Mouse (Mus musculus) layer of hippocampus, adult 9-10 months (tissue): Measurements from ENCODE around the gene Cenpu.
A peak's percentile ranks its signal among the peaks of the same experiment; 100 is the strongest.

Experiments used
- DNase-seq: peaks from one replicate; pipeline ENCODE4 v3.0.0; 2022; ENCODE audit warnings: low spot score

Cenpu gene

DNA sequence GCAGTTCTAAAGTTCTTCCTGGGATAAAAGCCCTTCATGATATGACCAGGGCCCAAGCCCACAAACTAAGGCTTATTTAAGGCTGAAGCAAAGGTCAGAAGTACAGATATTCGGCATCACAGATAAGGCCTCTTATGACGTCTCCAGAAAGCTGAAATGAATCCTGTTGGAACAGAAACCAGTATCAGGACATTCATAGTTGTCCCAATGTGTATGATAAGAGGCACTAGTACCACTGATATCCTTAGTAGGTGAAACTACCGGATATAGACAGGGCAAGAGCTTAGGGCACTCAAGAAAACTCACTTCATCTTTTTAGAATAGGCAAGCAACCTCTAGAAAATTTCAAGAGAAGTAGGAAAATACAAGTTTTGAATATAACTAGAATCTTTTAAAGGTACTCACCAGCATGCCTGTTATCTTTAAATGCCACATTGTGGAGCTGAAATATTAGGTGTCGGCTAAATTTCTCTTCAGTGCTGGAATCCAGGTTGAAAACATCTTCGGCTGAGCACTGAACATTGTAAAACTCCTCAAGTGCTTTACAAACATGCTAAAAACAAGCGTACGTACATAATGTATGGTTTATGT, 47.6 kb downstream of the Cenpu start:
- no peak for DNase-seq

DNA sequence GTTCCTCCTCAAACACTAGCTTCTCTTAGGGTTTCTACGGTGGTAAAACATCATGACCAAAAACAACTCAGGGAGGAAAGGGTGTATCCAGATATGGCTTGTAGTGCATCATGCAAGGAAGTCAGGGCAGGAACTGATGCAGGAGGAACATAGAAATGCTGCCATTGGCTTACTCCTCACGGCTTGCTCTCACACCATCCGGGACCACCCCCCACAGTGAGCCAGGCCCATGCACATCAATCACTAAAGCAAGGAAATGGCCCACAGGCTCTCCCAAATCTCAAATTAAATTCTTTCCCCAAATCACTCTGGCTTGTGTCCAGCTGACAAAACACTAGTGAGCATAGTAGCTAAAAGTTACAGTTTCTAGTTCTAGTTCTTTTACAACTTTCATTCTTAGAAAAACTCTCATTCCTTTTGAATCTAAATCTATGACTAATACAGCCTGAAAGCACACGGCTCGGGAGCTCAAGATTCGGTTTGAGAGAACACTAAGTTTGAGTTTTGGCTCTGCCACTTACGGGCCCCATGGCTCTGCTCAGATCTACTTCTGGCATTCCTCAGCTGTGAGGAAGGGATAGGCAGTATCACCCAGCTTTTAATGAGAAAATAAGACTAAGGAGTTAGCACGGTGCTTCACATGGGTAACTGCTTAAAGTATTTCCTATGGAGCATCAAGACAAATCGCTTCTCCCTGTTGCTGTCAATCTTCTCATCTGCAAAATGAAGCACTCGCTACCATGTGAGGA, 49.3 kb downstream of the Cenpu start:
- no peak for DNase-seq

DNA sequence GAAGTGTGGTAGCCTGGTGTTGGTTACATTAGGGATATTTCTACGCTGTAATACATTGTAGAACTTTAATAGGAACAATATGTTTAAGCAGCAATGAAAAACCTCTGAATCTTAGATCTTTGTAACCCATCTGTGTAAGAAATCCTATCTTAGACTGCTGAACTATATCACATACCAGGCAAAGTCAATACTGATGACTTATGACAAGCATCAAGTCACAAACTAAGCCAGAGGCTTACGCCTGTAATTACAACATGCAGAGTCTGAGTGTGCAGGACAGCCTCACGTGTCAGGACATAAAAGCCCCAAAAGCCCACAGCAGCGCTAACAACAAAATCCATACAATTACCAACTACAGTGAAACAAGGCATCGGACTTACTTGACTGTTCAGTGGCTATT, 51.8 kb downstream of the Cenpu start:
- no peak for DNase-seq

DNA sequence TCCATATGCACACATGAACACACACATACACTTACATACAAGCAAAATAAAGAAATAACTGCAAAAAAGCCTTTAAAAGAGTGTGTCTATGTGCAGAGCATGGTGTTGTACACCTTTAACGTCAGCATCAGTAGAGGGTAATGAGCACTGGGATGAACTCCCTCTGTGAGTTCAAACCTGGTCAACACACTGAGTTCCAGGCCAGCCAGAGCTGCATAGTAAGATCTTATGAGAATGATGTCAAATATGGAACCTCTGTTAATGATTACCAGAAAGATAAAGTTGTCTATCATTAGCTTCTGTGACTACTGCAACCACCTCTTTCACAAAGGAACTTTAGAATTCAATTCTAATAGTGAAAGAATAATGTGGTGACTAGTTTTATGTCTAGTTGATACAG, 55.1 kb downstream of the Cenpu start:
- no peak for DNase-seq

DNA sequence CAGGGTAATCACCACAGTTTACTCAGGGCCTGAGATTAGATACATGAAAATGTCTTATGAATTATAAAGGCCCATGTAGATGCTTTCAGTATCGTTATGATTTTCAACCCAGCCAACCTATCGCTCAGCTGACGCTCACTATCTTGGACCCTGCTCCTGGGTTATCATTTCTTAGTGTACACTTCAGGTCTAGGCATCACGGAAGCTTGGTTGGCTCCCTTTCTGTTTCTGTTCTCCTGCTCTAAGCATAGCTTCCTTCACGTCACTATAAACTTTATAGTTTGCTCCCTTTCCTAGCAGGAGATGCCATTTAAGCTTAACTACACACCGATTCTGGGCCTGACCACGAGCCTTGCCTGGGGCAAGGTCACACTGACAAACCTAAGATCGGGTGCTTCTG, 59.7 kb downstream of the Cenpu start:
- DNase-seq = no peak

DNA sequence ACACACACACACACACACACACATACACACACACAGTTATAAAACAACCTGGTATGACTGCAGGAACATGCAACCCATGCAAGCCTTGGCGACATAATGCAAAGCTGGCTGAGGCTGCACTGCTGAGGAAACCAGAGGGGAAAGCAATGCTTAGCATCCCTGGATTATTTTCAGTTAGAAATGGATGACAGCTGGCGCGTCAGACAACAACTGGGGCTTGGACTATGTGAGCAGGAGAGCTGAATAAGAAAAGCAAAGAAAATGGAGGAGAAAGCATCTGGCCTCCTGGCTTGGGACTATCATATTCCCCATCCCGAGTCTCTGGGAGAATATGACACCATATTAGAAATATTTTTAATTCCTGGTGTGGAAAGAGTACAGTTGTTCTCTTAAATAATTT, 61.1 kb downstream of the Cenpu start:
- no peak for DNase-seq

DNA sequence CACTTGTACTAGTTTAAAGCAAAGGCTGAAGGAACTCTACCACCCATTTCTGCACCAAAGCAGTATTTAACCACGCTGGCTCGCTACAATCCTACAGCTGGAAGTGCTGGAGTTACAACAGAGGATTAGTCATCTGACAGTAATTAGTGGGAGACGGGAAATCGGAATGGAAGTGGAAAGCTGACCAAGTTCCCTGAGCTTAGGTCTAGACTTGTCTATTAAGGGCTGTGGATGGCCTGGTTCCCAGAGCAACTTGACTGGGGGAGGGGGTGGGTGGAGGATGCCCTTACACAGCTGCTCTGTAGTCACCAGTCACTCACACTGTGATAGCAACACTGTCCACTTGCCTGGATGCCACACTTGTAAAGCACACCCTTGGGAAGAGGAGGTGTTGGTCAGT, 61.5 kb downstream of the Cenpu start:
- DNase-seq = no peak

DNA sequence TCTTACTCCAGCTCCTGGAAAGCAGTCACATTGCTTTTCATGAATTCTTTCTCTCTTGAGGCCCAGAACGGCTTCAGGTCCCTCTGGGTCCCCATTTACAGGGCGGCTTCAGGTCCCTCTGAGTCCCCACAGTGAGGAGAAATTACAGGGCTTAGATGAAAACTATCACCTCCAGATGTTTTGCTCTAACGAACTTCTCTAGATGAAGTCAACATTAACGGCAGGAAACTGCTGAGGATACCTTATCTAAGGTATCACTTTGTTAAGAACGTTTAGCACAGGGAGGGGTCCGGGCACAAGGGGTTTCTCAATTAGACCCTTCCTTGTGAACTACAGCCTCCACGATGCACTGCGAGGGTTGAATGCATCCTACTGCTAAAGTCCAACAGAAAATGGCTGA, 64.1 kb downstream of the Cenpu start:
- no peak for DNase-seq

DNA sequence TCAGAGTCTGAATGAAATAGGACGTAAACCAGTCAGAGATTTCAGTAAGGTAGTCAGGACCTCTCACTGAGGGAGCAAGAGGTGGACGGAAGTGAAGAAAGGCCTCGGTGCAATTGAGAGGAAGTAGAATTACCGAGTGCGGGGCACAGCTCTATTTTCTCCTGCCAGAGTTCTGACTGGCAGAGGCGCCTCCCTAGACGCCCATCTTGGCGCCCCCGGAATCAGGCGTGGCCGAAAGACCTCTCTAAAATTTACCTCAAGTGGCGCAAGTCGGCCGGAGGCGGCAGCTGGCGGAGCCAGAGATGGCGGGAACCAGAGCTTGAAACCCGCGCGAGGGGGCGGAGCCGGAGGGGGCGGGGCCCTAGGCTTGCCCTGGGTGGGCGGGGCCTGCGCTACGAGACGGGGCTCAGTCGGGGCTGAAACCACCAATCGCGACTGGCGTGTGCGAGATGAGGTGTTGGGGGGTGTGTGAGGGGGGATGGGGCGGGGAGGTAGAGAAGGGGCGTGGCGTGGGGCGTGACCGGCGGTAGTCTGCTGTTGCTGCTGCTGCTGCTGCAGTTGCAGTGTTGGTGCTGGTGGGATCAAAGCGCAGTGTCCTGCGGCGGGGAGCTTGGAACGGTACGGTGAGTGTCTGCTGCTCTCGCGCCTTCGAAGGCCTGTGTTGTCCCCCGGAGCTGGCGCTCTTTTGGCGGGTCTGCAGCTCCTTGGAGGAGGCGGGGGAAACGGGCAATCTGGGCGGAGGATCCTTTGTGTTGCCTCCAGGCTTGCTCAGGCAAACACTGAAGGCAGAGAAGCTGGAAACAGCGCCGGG, 65.3 kb downstream of the Cenpu start, which contains the start of the genes Primpol and Casp3:
Gene Primpol (minus strand): TSS at position 334 of the 811 bp plus-strand sequence.
Gene Casp3 (plus strand): TSS at position 413 of the 811 bp plus-strand sequence.
- DNase-seq = peak; percentile 80

DNA sequence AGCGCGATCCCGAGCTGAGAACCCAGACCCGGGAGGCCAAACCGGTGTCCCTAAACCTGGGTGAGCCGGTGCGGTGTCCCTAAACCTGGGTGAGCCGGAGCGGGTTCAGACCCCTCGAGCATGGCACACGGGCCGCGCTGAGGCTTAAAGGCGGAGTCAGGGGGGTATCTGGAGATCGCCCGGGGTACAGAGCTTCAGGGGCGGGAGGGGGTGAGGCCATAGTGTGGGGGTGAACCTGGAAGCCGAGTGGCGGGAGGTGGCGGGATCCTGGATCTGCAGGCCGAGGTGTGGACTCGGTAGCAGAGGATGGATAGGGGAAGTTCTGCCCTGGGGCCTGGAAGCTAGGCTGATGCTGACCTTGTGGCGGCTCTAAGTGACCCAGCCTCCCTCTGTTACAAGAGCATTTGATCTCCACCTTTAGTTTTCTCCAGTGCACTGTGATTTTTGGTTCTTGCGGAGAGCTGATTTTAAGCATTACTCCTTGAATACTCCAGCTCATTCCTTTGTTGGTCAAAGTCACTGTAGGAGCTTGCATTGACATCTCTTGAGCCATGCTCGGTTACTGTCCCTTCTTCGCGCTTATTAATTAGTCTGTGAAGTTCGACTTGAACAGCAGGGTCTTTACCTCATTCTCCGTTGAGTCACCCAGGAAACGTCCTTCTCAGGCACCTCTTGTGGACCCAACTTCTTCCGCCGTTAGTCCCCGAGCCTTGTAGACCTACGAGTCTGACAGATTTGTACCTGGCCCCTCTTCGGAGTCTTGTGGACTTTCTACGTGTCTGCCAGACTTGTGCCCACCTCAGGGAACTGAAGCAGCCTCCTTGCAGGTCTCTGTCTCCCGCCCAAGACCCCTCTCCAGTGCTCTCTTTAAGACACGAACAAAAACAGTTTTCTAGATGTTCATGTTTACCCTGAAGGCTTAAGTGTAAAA, 66.1 kb downstream of the Cenpu start:
- no peak for DNase-seq

DNA sequence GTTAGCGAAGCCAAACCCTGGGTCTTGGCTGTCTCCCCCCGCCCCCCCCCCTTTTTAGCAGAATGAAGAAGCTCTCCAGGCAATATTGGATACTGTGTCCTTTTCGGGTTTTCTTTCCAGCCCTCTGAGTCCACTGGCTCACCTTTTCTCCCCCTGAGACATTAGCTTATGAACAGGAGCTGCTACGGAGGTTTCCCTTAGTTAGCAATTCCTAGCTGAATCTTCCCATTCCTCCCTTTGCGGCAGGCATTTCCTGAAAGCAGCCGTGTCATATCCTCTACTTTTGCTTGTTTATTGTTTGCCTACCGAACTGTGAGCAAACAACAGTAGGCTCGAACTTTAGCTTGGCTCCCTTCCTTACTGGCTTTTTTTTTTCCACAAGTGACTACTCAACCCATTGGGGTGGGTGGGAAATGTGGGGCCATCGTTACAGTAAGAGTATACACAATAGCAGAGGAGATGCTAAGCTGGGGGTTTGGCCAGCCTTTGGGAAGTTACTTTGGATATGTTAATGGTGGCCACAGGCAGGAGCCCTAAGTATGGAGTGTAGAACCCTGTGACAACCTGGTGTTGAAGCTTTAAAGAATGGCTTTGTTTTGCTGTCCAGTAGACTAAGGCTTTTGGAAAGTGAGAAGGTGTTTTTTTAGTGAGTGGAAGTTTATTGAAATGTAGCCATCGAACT, 67.0 kb downstream of the Cenpu start:
- DNase-seq = no peak

DNA sequence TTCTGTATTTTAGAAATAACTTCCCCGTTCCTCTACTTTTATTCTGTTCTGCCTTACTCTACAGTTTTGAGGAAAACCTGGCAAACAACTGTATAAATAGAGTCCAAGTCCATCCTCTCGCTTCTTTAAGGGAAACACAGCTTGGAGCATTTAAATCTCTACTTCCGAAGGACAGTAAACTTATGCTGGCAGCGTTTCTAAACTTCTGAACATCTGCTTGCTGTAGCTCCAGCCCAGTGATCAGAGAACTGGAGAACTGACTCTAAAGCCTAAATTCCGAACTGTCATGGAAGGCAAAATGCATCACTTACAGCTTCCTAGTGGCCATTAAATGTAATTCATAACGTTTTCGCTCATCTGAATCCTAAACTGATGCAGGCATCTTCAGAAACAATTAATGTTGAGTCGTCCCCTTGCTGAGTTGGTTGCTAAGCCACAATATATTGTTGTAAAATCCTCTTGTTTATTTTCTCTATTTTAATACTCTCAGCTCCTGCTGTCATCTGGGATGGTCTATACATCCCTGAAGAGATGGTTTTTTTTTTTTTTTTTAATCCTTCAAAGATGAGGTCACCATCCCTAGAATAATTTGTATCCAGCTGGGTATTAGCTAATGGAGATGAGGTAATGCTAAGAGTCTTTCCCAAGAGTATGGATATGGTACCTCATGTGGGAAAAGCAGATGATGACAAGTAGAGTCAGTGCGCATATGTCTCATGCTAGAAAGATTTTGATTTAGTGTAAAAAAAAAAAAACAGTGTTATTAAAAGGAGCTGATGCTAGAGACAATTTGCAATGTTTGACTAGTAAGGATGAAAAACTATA, 70.8 kb downstream of the Cenpu start:
- DNase-seq = no peak

DNA sequence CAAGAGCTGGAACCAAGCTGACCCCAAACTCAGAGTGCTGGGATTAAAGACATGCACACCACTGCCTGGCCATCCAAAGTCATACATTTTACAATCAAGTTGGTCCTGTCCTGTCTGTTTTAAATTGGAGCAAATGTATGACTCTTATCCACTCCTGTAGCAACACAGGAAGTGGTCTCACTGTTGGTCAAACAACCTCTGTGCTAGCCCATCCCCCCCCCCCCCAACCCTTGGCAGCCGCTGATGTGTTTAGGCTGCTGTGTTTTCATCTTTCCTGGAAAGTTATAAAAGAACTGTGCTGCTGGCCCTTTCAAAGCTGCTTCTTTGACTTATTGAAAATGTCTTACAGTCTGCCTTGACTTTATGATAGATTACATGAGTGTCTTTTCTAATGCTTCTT, 73.3 kb downstream of the Cenpu start:
- no peak for DNase-seq

DNA sequence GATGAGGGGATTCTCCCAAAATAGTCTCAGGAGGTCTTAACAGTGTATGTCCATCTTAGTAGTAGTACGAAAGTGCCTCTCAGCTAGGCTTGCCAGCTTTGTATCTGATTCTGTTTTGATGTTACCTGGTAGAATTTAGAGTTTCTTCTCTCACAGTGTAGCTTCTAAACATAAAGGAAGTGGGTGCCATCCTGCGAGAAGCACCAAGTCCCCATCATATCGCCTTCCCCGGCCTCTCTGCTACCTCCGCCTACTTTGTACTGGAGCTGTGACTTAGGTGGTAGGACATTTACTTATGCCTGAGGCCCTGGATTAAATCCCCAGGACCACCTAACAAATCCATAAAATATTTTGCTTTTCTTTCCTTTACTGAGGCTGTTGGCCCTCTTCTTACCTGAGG, 74.8 kb downstream of the Cenpu start:
- no peak for DNase-seq

DNA sequence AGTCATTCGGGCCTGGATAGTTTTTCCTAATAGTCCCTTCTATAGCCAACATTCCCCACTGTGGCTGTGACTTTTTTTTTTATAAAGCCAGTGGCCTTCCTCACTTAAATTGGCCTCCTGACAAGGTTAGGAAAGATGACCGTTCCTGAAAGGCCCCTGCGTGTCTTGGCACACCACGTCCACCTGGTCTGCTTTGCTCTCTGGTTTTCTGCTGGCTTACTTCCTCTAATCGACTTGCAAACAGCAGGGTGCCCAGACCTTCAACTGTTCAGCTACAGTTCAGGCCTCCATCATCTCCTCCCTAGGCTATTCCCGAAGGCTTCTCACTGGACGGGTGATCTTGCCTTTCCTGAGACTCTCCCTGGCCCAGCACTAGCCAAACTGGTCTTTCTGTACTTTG, 76.1 kb downstream of the Cenpu start:
- no peak for DNase-seq

DNA sequence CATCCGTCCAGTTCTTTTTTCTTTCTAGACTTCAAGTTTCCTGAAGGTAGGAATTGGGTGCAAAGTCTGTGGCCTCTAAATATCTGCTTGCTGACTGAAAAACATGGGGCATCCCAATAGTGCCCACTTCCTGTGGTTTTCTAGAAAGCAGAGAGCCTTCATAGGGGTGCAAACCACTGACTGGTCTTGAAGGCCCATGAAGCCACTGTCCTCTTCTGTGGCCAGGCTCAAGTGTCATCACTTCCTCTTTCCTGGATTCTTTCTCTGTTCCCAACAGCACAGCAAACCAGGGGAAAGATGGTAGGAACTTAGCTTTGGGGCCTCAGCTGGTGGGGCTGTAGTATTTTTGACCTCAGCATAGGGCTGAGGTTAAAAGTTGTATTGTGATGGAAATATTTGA, 76.8 kb downstream of the Cenpu start:
- no peak for DNase-seq
